Mouse (Mus musculus): ENCODE data around the gene Zfp59. TPM values are rescaled to one million over a fixed set of nuclear protein-coding genes. Genes with fewer than 3 reads are reported as not detected.
"Not testable (repeated sequence)": the region's sequence is repeated elsewhere in the genome, so short reads cannot be mapped to it uniquely, and the experiment has no call there.

Gene Zfp59
- 3.4 and 3.9 TPM in 2 replicates for polyA plus RNA-seq (2012; rRNA removed)

DNA sequence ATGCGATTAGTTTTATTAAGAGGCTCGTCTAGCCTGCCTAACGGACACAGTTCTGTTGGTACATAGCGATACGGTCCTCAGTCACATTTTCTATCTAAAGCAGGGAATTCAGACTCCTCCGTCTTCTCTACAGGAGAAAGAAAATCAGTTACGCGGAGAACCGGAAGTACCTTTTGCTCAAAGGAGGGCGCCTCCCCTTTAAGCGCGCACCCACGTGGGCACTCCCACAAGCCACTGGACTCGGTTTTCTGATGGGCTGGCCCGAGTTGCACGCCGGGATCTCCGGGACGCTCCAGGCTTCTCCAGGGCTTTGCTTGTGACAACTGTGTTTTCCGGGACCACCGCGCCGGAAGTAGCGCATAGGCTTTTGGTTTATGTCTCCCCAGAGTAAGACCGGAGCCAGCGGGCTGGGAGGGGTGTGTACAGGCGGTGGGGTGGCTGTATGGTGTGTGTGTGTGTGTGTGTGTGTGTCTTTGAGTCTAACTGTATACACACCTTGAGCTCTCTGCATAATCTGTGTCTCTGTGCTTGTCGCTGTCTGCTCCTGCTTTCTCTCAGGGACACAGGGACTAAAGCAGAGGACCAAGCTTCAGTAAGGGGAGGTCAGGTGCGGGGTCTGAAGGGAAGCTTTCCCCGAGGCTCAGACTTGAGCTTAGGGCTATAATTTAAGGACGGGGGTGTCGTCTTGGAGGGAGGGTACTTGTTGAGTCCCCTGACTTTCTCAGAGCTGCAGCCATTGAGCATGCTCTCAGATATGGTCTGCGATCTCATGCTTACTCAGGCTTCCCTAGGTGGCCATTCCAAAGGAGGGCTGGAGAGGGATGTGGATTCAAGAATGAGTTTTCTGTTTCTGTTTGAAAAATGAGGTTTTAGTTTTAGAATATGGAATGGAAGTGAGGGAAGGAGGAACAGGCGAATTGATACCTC, at the start of gene Zfp59:
Gene Zfp59, plus strand, starts transcription at position 285 of the 927 bp plus-strand sequence.
- TF ChIP-seq CTCF (IDR thresholded peaks at IDR 0.05; ENCODE audit: extremely low read depth, insufficient read depth, low read length), result no peak
- peak; percentile 64; the same call in 1 of the 2 replicates for TF ChIP-seq POLR2A (IDR thresholded peaks at IDR 0.05; ENCODE audit: extremely low read depth, insufficient read depth, low read length)
- peak within 1 kb of the TSS; percentile 77 for H3K4me3 ChIP-seq (ENCODE audit: insufficient read depth, low read length)
- H3K27ac ChIP-seq (ENCODE audit: insufficient read depth, low read length), result peak within 1 kb of the TSS; percentile 39; the same call in 1 of the 2 replicates
- H3K4me1 ChIP-seq (ENCODE audit: control insufficient read depth, insufficient read depth, low read length), result no peaks in the 10 kb centered on the region; the same call in 1 of the 2 replicates

DNA sequence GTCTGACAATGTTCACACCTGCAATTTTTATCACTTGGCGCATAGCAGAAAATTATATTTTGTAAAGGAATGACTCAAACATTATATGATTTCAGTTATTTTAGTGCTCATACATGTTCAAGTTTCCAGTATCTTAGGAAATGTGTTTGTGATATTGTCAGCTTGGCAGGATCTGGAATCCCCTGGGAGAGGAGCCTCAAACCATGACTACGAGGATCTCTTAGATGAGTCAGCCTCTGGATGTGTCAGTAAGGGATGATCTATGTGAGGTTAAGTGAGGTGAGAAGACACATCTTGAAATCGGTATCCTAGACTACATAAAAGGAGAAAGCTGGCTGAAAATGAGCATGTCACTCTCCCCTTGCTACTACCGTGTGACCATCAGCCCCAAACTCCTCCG, 49.1 kb upstream of the Zfp59 start:
- H3K4me1 ChIP-seq (ENCODE audit: control insufficient read depth, insufficient read depth, low read length), result no peaks in the 10 kb centered on the region
- no peak overlapping the region for H3K4me3 ChIP-seq (ENCODE audit: insufficient read depth, low read length)
- TF ChIP-seq POLR2A (IDR thresholded peaks at IDR 0.05; ENCODE audit: extremely low read depth, insufficient read depth, low read length), result no peak
- no peak for TF ChIP-seq CTCF (IDR thresholded peaks at IDR 0.05; ENCODE audit: extremely low read depth, insufficient read depth, low read length)
- H3K27ac ChIP-seq (ENCODE audit: insufficient read depth, low read length), result no peak overlapping the region

DNA sequence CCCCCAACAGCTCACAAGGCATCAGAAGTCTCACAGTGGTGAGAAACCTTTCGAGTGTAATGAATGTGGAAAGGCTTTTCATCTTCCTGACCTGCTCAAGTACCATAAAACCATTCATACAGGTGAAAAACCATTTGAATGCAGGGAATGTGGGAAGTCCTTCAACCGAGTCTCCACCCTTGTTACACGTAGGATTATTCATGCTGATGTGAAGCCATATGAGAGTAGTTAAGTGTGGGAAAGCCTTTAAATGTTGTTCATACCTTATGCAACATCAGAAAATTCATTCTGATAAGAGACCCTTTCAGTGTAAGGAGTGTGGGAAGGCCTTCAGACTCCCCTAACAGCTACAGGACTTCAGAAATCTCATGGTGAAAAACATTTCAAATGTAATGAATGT, 44.5 kb upstream of the Zfp59 start:
- not testable (repeated sequence) for H3K27ac ChIP-seq (ENCODE audit: insufficient read depth, low read length); H3K4me3 ChIP-seq (ENCODE audit: insufficient read depth, low read length); H3K4me1 ChIP-seq (ENCODE audit: control insufficient read depth, insufficient read depth, low read length)

DNA sequence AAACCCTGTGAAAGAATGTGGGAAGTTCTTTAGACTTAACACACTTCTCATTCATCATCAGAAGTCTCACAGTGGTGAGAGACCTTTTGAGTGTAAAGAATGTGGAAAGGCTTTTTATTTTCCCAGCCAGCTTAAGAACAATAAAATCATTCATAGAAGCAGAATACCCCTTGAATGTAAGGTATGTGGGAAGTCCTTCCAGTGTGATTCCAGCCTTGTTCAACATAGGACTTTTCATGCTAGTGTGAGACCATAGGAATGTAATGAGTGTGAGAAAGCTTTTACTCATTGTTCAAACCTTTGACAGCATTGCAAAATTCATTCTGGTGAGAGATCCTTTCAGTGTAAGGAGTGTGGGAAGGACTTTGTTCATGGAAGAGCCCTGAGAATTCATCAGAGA, 43.8 kb upstream of the Zfp59 start:
- TF ChIP-seq CTCF (IDR thresholded peaks at IDR 0.05; ENCODE audit: extremely low read depth, insufficient read depth, low read length) (no peak), POLR2A (IDR thresholded peaks at IDR 0.05; ENCODE audit: extremely low read depth, insufficient read depth, low read length) (no peak)
- Histone ChIP-seq H3K4me3 (ENCODE audit: insufficient read depth, low read length) (no peak overlapping the region), H3K4me1 (ENCODE audit: control insufficient read depth, insufficient read depth, low read length) (no peaks in the 10 kb centered on the region), H3K27ac (ENCODE audit: insufficient read depth, low read length) (no peak overlapping the region)

DNA sequence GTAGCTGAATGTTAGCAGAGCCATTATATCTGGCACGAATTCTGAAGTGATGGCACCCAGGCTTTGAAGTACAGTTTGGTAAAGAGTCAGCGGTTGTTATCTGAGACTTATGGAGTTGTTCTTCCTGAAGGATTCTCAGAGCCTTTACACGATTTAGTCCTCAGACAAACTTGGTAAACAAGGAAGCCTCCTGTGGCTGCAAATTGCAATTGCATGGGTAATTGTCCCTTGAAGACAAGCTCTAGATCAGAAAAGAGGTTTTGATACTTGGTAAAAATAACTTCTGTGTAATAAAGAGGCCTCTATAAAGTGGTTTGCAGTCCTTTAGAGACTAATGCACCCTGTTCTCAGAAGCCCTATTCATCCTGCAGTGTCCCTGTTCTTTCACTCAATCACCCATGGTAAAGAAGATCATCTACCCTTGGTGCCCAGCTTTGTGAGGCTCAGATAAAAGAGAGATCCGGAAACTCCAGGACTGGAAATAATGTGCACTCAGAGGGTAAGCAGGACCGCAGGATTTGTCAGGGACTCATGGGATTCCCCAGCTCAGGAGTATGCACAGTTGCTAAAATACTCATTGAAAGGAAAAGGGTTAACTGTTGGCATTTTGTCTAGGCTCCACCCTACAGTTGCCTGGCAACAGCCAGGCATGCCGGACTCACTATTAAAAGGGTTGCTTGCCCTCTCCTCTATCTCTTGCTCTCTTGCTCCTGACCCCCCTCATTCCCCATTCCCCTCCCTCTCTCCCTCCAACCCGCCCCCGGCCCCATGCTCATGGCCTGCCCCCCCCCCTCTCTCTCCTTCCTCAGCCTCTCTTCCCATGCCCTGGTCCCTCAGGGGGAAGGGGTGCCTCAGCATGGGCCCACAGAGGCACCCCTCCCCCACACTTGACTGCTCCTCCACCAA, 40.2 kb upstream of the Zfp59 start:
- H3K27ac ChIP-seq (ENCODE audit: insufficient read depth, low read length), result no peak overlapping the region
- TF ChIP-seq POLR2A (IDR thresholded peaks at IDR 0.05; ENCODE audit: extremely low read depth, insufficient read depth, low read length) (no peak), CTCF (IDR thresholded peaks at IDR 0.05; ENCODE audit: extremely low read depth, insufficient read depth, low read length) (no peak)

DNA sequence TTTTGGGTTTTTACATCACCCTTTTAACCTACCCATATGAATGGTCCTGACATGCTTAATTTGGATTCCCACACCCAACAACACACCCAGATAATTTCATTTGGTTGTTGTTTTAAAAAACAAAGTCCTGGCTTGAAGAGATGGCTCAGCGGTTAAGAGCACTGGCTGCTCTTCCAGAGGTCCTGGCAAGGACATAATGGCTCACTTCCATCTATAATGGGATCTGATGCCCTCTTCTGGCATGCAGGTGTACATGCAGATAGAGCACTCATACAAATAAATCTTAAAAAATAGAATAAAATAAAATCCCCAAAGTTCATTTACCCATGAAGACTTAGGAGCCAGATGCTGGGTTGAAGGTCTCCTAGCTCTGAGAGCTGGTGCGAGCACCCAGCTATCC, 37.3 kb upstream of the Zfp59 start:
- TF ChIP-seq POLR2A (IDR thresholded peaks at IDR 0.05; ENCODE audit: extremely low read depth, insufficient read depth, low read length) (no peak), CTCF (IDR thresholded peaks at IDR 0.05; ENCODE audit: extremely low read depth, insufficient read depth, low read length) (peak; percentile 11; the same call in 1 of the 2 replicates)
- H3K27ac ChIP-seq (ENCODE audit: insufficient read depth, low read length), result no peak overlapping the region

More for the DNA sequence above, 40.2 kb upstream of the Zfp59 start:
- Histone ChIP-seq H3K4me1 (ENCODE audit: control insufficient read depth, insufficient read depth, low read length) (no peaks in the 10 kb centered on the region), H3K4me3 (ENCODE audit: insufficient read depth, low read length) (no peak overlapping the region)

DNA sequence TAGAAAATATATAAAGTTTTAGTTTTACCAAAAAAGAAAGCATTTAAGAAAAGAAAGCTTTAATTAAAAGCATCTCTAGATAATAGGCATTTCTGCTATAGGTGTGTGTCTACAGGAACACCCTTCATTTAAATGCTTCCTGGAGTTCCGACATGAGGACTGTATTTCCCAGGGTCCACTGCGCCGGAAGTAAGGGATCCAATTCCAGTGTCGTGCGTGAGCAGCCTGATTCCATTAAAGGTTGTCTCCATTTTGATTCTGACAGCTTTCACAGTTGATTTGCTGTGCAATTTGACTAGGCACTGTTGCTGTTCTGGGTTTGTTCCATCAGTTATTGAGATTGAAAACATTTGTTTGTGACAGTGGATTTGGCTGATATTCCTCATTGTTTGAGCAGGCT, 35.4 kb upstream of the Zfp59 start:
- H3K27ac ChIP-seq (ENCODE audit: insufficient read depth, low read length), result no peak overlapping the region
- H3K4me3 ChIP-seq (ENCODE audit: insufficient read depth, low read length), result no peak overlapping the region
- TF ChIP-seq POLR2A (IDR thresholded peaks at IDR 0.05; ENCODE audit: extremely low read depth, insufficient read depth, low read length) (no peak), CTCF (IDR thresholded peaks at IDR 0.05; ENCODE audit: extremely low read depth, insufficient read depth, low read length) (no peak)
- H3K4me1 ChIP-seq (ENCODE audit: control insufficient read depth, insufficient read depth, low read length), result no peaks in the 10 kb centered on the region

More for the DNA sequence above, 37.3 kb upstream of the Zfp59 start:
- Histone ChIP-seq H3K4me1 (ENCODE audit: control insufficient read depth, insufficient read depth, low read length) (no peaks in the 10 kb centered on the region), H3K4me3 (ENCODE audit: insufficient read depth, low read length) (no peak overlapping the region)

DNA sequence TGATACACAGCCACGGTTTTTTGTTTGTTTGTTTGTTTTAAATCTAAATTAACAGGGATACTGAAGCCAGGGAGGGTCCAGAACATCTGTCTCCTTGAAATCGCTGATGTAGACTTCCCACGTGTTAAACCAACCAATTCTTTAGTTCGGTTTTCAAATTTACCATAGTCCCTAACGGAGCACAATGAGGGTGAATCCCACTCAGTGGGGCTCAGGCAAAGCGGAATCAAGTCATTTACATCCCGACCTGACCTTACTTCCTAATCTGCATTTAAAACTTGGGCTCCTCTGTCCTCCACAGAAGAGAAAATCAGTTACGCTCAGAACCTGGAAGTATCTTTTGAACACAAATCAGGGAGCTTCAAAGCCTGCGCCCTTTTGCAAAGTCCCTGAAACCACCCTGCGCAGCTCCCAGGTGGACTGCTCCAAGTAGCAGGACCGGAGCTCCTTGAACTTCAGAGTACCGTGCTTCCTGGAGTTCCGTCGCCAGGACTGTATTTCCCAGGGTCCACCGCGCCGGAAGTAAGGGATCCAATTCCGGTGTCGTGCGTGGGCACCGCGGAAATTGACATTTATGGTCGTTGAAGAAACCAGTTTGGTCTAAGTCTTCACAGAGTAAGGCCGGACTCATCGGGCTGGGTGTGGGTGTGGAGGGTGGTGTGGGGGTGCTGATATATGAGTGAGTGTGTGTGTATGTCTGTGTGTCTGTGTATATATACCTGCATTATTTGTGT, 33.9 kb upstream of the Zfp59 start:
- TF ChIP-seq POLR2A (IDR thresholded peaks at IDR 0.05; ENCODE audit: extremely low read depth, insufficient read depth, low read length) (peak; percentile 73), CTCF (IDR thresholded peaks at IDR 0.05; ENCODE audit: extremely low read depth, insufficient read depth, low read length) (no peak)
- H3K4me3 ChIP-seq (ENCODE audit: insufficient read depth, low read length), result peak overlapping the region; percentile 63
- no peak overlapping the region for H3K27ac ChIP-seq (ENCODE audit: insufficient read depth, low read length)
- no peaks in the 10 kb centered on the region for H3K4me1 ChIP-seq (ENCODE audit: control insufficient read depth, insufficient read depth, low read length)

DNA sequence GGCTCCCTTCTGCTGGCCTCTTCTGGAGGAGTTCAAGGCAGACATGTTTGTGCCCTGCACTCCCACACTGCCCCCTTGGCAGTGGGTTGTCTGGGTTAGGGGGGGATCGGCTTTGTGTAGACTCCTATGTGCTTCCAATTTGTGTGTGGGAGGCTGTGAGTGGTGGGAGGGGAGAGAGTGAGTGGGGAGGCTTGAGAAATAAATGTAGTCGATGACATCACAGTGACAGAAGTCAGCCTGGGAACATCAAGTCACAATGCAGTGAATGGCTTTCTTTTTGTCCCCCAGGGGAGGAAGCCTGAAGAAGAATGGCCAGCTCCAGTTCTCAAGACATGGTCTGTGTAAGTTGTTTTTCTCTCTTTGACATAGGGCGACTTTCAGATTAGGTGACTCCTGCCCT, 31.5 kb upstream of the Zfp59 start, which contains the start of gene Zfp626:
Gene Zfp626, plus strand, starts transcription at position 301 of the 400 bp plus-strand sequence.
- H3K27ac ChIP-seq (ENCODE audit: insufficient read depth, low read length); H3K4me1 ChIP-seq (ENCODE audit: control insufficient read depth, insufficient read depth, low read length); H3K4me3 ChIP-seq (ENCODE audit: insufficient read depth, low read length): not testable (repeated sequence)

DNA sequence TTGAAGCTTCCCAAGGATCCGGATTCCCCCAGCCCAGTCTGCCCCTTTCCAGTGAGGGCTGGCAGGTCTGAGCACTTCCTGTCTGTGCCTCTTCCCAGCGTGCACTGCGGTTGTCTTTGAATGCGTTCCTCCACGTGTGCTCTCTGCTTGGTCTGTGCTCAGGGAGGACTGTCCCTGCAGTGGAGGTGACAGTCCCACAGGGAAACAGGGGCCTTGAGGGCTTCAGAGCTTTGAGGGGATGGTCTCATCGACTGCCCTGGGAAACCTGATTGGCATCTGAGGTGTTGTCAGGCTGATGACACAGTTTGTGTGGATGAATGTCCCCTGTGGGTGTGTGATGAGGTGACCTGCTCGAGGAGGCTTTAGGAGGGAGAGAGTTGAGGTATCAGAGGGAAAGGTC, 31.1 kb upstream of the Zfp59 start:
- H3K4me3 ChIP-seq (ENCODE audit: insufficient read depth, low read length); H3K4me1 ChIP-seq (ENCODE audit: control insufficient read depth, insufficient read depth, low read length); H3K27ac ChIP-seq (ENCODE audit: insufficient read depth, low read length): not testable (repeated sequence)
